Mouse (Mus musculus): Measurements from ENCODE around the gene Plcd3. TPM values are rescaled to one million over a fixed set of nuclear protein-coding genes. Genes with fewer than 3 reads are reported as not detected.
A peak's percentile ranks its signal among the peaks of the same experiment; 100 is the strongest.

Plcd3 gene
- polyA plus RNA-seq, 1 experiment from 2014 or later: 3.9 TPM

DNA sequence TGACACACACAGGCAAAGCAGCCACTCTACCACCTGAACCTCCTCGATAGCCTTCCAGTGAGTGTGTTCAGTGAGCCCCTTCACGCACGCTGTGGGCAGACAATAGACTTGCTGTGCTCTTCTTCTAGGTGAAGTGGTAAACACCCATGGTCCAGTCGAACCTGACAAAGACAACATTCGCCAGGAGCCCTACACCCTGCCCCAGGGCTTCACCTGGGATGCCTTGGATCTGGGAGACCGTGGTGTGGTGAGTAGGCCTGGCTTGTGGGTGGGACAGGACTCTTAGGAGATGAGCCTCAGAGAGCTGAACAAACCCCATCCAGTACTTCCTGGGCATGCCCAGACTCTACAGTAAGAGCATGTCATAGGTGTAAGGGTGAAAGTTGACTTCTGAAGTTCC lies 49.4 kb downstream of the Plcd3 start:
- 94% methylated on average over 6 of the region's 6 CpGs for WGBS
- Histone ChIP-seq H3K4me3 (no peak overlapping the region), H3K36me3 (peaks cover 67% of the 10 kb centered on the region), H3K4me2 (replicated peaks) (no peak overlapping the region), H3K9ac (no peak overlapping the region), H3K4me1 (no peaks in the 10 kb centered on the region), H3K27me3 (no peaks in the 10 kb centered on the region), H3K9me3 (no peaks in the 10 kb centered on the region), H3K27ac (no peak overlapping the region)
- no peak for ATAC-seq (ENCODE audit: insufficient number of reproducible peaks, insufficient read depth, low FRiP score, low TSS enrichment)

- H3K9ac ChIP-seq: no peak overlapping the region
- H3K27ac ChIP-seq: no peak overlapping the region
- peaks cover 65% of the 10 kb centered on the region for H3K36me3 ChIP-seq
- WGBS: 61% methylated on average over 8 of the region's 8 CpGs
- ATAC-seq (ENCODE audit: insufficient number of reproducible peaks, insufficient read depth, low FRiP score, low TSS enrichment): no peak
- H3K4me3 ChIP-seq: no peak overlapping the region
- no peaks in the 10 kb centered on the region for H3K4me1 ChIP-seq
- no peaks in the 10 kb centered on the region for H3K27me3 ChIP-seq
- H3K9me3 ChIP-seq: no peaks in the 10 kb centered on the region
- no peak overlapping the region for H3K4me2 ChIP-seq (replicated peaks)
Observed at GRCm38 (mm10) chr11:103051249-103051691, 50.2 kb downstream of the Plcd3 start.

DNA sequence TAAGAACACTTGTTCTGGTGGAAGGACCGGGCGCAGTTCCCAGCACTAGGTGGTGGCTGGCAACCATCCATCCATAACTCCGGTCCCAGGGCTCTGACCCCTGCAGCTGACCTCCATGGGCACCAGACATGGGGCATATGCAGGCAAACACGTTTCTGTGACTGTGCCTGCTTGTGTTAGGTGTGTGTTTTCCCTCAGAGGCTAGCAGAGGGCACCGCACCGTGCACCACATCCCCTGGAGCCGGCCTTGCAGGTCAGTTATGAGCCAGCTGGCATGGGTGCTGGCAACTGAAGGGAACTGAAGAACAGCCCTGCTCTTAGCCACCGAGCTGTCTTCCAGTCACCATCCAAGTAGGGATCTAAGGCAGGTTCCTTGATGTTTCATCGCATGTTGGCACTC lies 51.3 kb downstream of the Plcd3 start:
- H3K4me1 ChIP-seq: no peaks in the 10 kb centered on the region
- H3K9ac ChIP-seq: no peak overlapping the region
- no peaks in the 10 kb centered on the region for H3K9me3 ChIP-seq
- H3K4me2 ChIP-seq (replicated peaks): no peak overlapping the region
- H3K27me3 ChIP-seq: no peaks in the 10 kb centered on the region
- H3K27ac ChIP-seq: no peak overlapping the region
- 93% methylated on average over 9 of the region's 9 CpGs for WGBS
- no peak for ATAC-seq (ENCODE audit: insufficient number of reproducible peaks, insufficient read depth, low FRiP score, low TSS enrichment)
- no peak overlapping the region for H3K4me3 ChIP-seq
- peaks cover 65% of the 10 kb centered on the region for H3K36me3 ChIP-seq

DNA sequence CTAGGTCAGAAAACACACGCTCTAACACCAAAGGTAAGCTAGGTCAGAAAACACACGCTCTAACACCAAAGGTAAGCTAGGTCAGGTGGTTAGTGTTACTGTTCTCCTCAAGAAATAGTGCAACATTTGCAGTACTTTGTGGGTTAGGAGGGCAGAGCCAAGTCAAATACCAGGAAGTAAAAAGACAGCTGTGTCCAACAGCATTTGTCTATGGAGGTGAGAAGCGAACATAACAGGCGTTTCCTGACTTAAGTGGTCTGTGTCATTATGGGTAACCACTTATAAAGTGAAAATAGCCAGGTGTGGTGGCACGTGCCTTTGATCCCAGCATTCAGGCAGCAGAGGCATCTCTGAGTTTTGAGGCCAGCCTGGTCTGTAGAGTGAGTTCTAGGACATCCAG lies 51.8 kb downstream of the Plcd3 start:
- no peak overlapping the region for H3K4me3 ChIP-seq
- no peak for ATAC-seq (ENCODE audit: insufficient number of reproducible peaks, insufficient read depth, low FRiP score, low TSS enrichment)
- 88% methylated on average over 5 of the region's 5 CpGs for WGBS
- peaks cover 70% of the 10 kb centered on the region for H3K36me3 ChIP-seq
- no peak overlapping the region for H3K27ac ChIP-seq
- no peaks in the 10 kb centered on the region for H3K9me3 ChIP-seq
- no peak overlapping the region for H3K9ac ChIP-seq
- H3K4me1 ChIP-seq: no peaks in the 10 kb centered on the region
- no peak overlapping the region for H3K4me2 ChIP-seq (replicated peaks)
- no peaks in the 10 kb centered on the region for H3K27me3 ChIP-seq

GRCm38 (mm10) chr11:103046286-103046685 lies 55.2 kb downstream of the Plcd3 start:
- H3K9me3 ChIP-seq: no peaks in the 10 kb centered on the region
- H3K36me3 ChIP-seq: peaks cover 63% of the 10 kb centered on the region
- no peak overlapping the region for H3K9ac ChIP-seq
- H3K4me3 ChIP-seq: no peak overlapping the region
- 47% methylated on average over 8 of the region's 8 CpGs for WGBS
- H3K4me2 ChIP-seq (replicated peaks): no peak overlapping the region
- no peaks in the 10 kb centered on the region for H3K27me3 ChIP-seq
- no peak for ATAC-seq (ENCODE audit: insufficient number of reproducible peaks, insufficient read depth, low FRiP score, low TSS enrichment)
- H3K27ac ChIP-seq: no peak overlapping the region
- no peaks in the 10 kb centered on the region for H3K4me1 ChIP-seq

GRCm38 (mm10) chr11:103043982-103044381 lies 57.5 kb downstream of the Plcd3 start:
- Histone ChIP-seq H3K4me3 (no peak overlapping the region), H3K9ac (no peak overlapping the region), H3K4me1 (no peaks in the 10 kb centered on the region), H3K9me3 (no peaks in the 10 kb centered on the region), H3K27me3 (no peaks in the 10 kb centered on the region), H3K36me3 (peaks cover 48% of the 10 kb centered on the region), H3K4me2 (replicated peaks) (no peak overlapping the region), H3K27ac (no peak overlapping the region)
- WGBS: 92% methylated on average over 3 of the region's 3 CpGs
- no peak for ATAC-seq (ENCODE audit: insufficient number of reproducible peaks, insufficient read depth, low FRiP score, low TSS enrichment)

- ATAC-seq (ENCODE audit: insufficient number of reproducible peaks, insufficient read depth, low FRiP score, low TSS enrichment): no peak
- H3K9me3 ChIP-seq: no peaks in the 10 kb centered on the region
- H3K27ac ChIP-seq: no peak overlapping the region
- peaks cover 58% of the 10 kb centered on the region for H3K36me3 ChIP-seq
- no peak overlapping the region for H3K4me3 ChIP-seq
- no peak overlapping the region for H3K9ac ChIP-seq
- no peak overlapping the region for H3K4me2 ChIP-seq (replicated peaks)
- H3K27me3 ChIP-seq: no peaks in the 10 kb centered on the region
- no peaks in the 10 kb centered on the region for H3K4me1 ChIP-seq
- WGBS: 79% methylated on average over 4 of the region's 4 CpGs
Observed at GRCm38 (mm10) chr11:103042828-103043227, 58.6 kb downstream of the Plcd3 start.

DNA sequence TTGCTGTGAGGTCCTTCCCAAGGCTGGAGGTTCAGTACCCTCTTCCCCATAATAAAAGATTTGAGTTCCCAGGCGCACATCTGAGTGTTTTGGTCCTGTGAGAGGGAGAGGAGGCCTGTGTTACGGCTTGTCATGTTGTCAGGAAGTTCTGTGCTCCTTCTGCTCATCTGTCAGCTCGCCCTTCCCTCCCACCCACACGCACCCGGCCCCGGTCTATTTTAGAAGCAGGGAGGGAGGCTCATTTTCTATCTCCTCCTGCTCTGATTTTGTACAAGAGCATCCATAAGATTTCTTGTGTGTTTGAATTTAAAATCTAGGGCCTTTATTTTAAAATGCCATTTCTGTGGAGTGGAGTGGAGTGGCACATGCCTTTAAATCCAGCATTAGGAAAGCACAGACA lies 63.4 kb downstream of the Plcd3 start:
- no peak for ATAC-seq (ENCODE audit: insufficient number of reproducible peaks, insufficient read depth, low FRiP score, low TSS enrichment)
- H3K9ac ChIP-seq: no peak overlapping the region
- 93% methylated on average over 6 of the region's 6 CpGs for WGBS
- H3K4me1 ChIP-seq: no peaks in the 10 kb centered on the region
- no peak overlapping the region for H3K4me2 ChIP-seq (replicated peaks)
- H3K27me3 ChIP-seq: no peaks in the 10 kb centered on the region
- H3K36me3 ChIP-seq: peaks cover 15% of the 10 kb centered on the region
- no peak overlapping the region for H3K4me3 ChIP-seq
- no peaks in the 10 kb centered on the region for H3K9me3 ChIP-seq
- H3K27ac ChIP-seq: no peak overlapping the region

DNA sequence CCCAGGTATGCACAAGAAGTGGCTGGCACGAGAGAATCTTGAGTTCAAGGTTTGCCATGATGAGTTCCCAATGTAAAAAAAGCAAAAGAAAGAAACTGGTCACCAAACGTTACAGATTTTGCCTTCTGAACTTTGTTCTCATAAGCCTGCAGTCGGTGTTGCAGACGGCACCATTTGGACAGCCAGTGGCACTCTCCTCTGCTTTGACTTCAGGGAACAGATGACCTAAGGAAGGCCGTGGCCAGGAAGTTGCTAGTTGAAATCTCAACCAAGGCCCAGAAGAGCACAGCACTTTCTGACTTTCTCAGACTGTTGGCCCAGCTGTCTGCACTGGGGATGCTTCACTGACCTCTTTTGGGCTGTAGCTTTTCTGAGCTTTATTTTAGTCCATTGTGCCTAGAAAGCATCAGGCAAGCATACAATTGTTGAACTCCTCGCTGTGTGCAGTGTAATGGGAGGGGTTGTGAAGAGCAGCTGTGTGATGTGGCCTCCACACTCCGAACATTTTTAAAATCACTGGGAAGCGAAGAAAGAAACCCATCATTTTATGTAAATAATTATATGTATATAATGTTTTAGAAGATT lies 64.5 kb downstream of the Plcd3 start:
- no peak overlapping the region for H3K27ac ChIP-seq
- H3K4me3 ChIP-seq: no peak overlapping the region
- peaks cover 12% of the 10 kb centered on the region; the same call in 1 of the 2 replicates for H3K36me3 ChIP-seq
- no peaks in the 10 kb centered on the region for H3K27me3 ChIP-seq
- H3K9ac ChIP-seq: no peak overlapping the region
- no peaks in the 10 kb centered on the region for H3K4me1 ChIP-seq
- 87% methylated on average over 8 of the region's 8 CpGs for WGBS
- H3K9me3 ChIP-seq: no peaks in the 10 kb centered on the region
- no peak overlapping the region for H3K4me2 ChIP-seq (replicated peaks)
- ATAC-seq (ENCODE audit: insufficient number of reproducible peaks, insufficient read depth, low FRiP score, low TSS enrichment): no peak

- Histone ChIP-seq H3K36me3 (peaks cover 12% of the 10 kb centered on the region; the same call in 1 of the 2 replicates), H3K4me1 (0 out of 2 replicates have a peak, but pooled peaks cover 3% of the 10 kb centered on the region), H3K27ac (no peak overlapping the region), H3K9ac (no peak overlapping the region), H3K4me3 (no peak overlapping the region), H3K4me2 (replicated peaks) (no peak overlapping the region), H3K9me3 (no peaks in the 10 kb centered on the region), H3K27me3 (no peaks in the 10 kb centered on the region)
- 82% methylated on average over 6 of the region's 6 CpGs for WGBS
- ATAC-seq (ENCODE audit: insufficient number of reproducible peaks, insufficient read depth, low FRiP score, low TSS enrichment): no peak
Observed at GRCm38 (mm10) chr11:103035007-103035406, 66.5 kb downstream of the Plcd3 start.

DNA sequence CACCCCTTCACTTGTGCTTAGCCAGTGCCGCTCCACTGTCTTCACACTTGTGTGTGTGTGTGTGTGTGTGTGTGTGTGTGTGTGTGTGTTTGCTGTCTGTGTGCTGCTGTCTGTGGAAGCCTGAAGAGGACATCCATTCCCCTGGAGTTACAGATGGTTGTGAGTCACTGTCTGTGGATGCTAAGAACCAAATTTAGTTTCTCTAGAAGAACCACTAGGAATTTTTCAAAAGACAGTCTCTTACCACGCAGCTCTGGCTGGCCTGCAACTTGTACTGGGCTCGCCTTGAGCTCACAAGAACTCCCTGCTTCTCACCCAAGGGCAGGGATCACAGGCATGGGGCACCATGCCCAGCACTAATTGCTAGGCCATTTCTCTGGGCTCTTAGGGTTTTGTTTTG lies 68.4 kb downstream of the Plcd3 start:
- no peaks in the 10 kb centered on the region for H3K27me3 ChIP-seq
- no peak overlapping the region for H3K9ac ChIP-seq
- H3K9me3 ChIP-seq: no peaks in the 10 kb centered on the region
- H3K4me1 ChIP-seq: peaks cover 11% of the 10 kb centered on the region
- no peak for ATAC-seq (ENCODE audit: insufficient number of reproducible peaks, insufficient read depth, low FRiP score, low TSS enrichment)
- WGBS: 93% methylated on average over 3 of the region's 3 CpGs
- H3K27ac ChIP-seq: no peak overlapping the region
- H3K4me3 ChIP-seq: no peak overlapping the region
- H3K4me2 ChIP-seq (replicated peaks): no peak overlapping the region
- H3K36me3 ChIP-seq: 0 out of 2 replicates have a peak, but pooled peaks cover 1% of the 10 kb centered on the region

GRCm38 (mm10) chr11:103028176-103028891 lies 73.1 kb downstream of the Plcd3 start, which contains the start of the genes Nmt1 and Dcakd:
Nmt1 (plus strand) TSS chr11:103028190.
Dcakd (minus strand) TSS chr11:103028333.
- H3K27me3 ChIP-seq: no peaks in the 10 kb centered on the region
- peak within 1 kb of the TSS; percentile 53 for H3K4me3 ChIP-seq
- peaks cover 21% of the 10 kb centered on the region for H3K4me1 ChIP-seq
- H3K4me2 ChIP-seq (replicated peaks): peak within 1 kb of the TSS; percentile 69
- H3K27ac ChIP-seq: peak within 1 kb of the TSS; percentile 67
- peaks cover 4% of the 10 kb centered on the region; the same call in 1 of the 2 replicates for H3K36me3 ChIP-seq
- H3K9me3 ChIP-seq: no peaks in the 10 kb centered on the region
- peak; percentile 99 for ATAC-seq (ENCODE audit: insufficient number of reproducible peaks, insufficient read depth, low FRiP score, low TSS enrichment)
- peak within 1 kb of the TSS; percentile 70 for H3K9ac ChIP-seq
- under 1% methylated on average over 36 of the region's 36 CpGs for WGBS
